Mouse (Mus musculus): ENCODE results near the gene Tax1bp3. TPM values are rescaled to one million over a fixed set of nuclear protein-coding genes. Genes with fewer than 3 reads are reported as not detected.

Tax1bp3 gene
- polyA plus RNA-seq, 1 experiment from 2014 or later: 227 TPM

GRCm38 (mm10) chr11:73228881-73229280 lies 52.0 kb downstream of the Tax1bp3 start:
- H3K27ac ChIP-seq (ENCODE audit: low read depth, low read length): no peak overlapping the region
- no peak overlapping the region for H3K9ac ChIP-seq (ENCODE audit: low read length)
- DNase-seq (ENCODE audit: low spot score) (no peak), ATAC-seq (ENCODE audit: insufficient read depth, low FRiP score, low TSS enrichment) (no peak)
- WGBS: 82% methylated on average over 5 of the region's 5 CpGs
- H3K27me3 ChIP-seq (ENCODE audit: control insufficient read depth, insufficient read depth, low read length): no peaks in the 10 kb centered on the region
- H3K36me3 ChIP-seq (ENCODE audit: control insufficient read depth, insufficient read depth, low read length): no peaks in the 10 kb centered on the region
- H3K4me1 ChIP-seq (ENCODE audit: control insufficient read depth, insufficient read depth, low read length): no peaks in the 10 kb centered on the region
- H3K4me2 ChIP-seq (ENCODE audit: low read depth): no peak overlapping the region
- H3K4me3 ChIP-seq (ENCODE audit: low read depth, low read length): no peak overlapping the region
- H3K9me3 ChIP-seq (ENCODE audit: control insufficient read depth, low read length): no peaks in the 10 kb centered on the region

GRCm38 (mm10) chr11:73230081-73230480 lies 53.2 kb downstream of the Tax1bp3 start:
- Histone ChIP-seq H3K27ac (ENCODE audit: low read depth, low read length) (no peak overlapping the region), H3K4me3 (ENCODE audit: low read depth, low read length) (no peak overlapping the region), H3K27me3 (ENCODE audit: control insufficient read depth, insufficient read depth, low read length) (no peaks in the 10 kb centered on the region), H3K9ac (ENCODE audit: low read length) (no peak overlapping the region), H3K36me3 (ENCODE audit: control insufficient read depth, insufficient read depth, low read length) (no peaks in the 10 kb centered on the region), H3K4me1 (ENCODE audit: control insufficient read depth, insufficient read depth, low read length) (no peaks in the 10 kb centered on the region), H3K4me2 (ENCODE audit: low read depth) (no peak overlapping the region), H3K9me3 (ENCODE audit: control insufficient read depth, low read length) (no peaks in the 10 kb centered on the region)
- DNase-seq (ENCODE audit: low spot score) (no peak), ATAC-seq (ENCODE audit: insufficient read depth, low FRiP score, low TSS enrichment) (no peak)
- 90% methylated on average over 5 of the region's 5 CpGs for WGBS

GRCm38 (mm10) chr11:73232513-73232912 lies 55.6 kb downstream of the Tax1bp3 start:
- Histone ChIP-seq H3K9ac (ENCODE audit: low read length) (no peak overlapping the region), H3K4me2 (ENCODE audit: low read depth) (no peak overlapping the region), H3K4me1 (ENCODE audit: control insufficient read depth, insufficient read depth, low read length) (no peaks in the 10 kb centered on the region), H3K9me3 (ENCODE audit: control insufficient read depth, low read length) (no peaks in the 10 kb centered on the region), H3K36me3 (ENCODE audit: control insufficient read depth, insufficient read depth, low read length) (no peaks in the 10 kb centered on the region), H3K4me3 (ENCODE audit: low read depth, low read length) (no peak overlapping the region), H3K27ac (ENCODE audit: low read depth, low read length) (no peak overlapping the region), H3K27me3 (ENCODE audit: control insufficient read depth, insufficient read depth, low read length) (no peaks in the 10 kb centered on the region)
- 69% methylated on average over 2 of the region's 2 CpGs for WGBS
- DNase-seq (ENCODE audit: low spot score): no peak
- ATAC-seq (ENCODE audit: insufficient read depth, low FRiP score, low TSS enrichment): no peak

Other genes with a start within 250 kb of the Tax1bp3 start
- gene Atp2a3, start 215.9 kb upstream of the Tax1bp3 start, polyA plus RNA-seq (2014; fragmentation: Nextera tagmentation; extraction: Ambion mirVana): 1.9 and 2.2 TPM in 2 replicates
- 2.4 and 2.5 TPM in 2 replicates for gene P2rx1, start 178.0 kb upstream of the Tax1bp3 start, polyA plus RNA-seq (2014; fragmentation: Nextera tagmentation; extraction: Ambion mirVana)
- 5.7 and 6.5 TPM in 2 replicates for gene Camkk1, start 158.1 kb upstream of the Tax1bp3 start, polyA plus RNA-seq (2014; fragmentation: Nextera tagmentation; extraction: Ambion mirVana)
- 11.1 and 12.5 TPM in 2 replicates for gene Ncbp3, start 129.3 kb upstream of the Tax1bp3 start, polyA plus RNA-seq (2014; fragmentation: Nextera tagmentation; extraction: Ambion mirVana)
- gene Itgae, start 86.5 kb upstream of the Tax1bp3 start, polyA plus RNA-seq (2014; fragmentation: Nextera tagmentation; extraction: Ambion mirVana): 0.34 and 0.42 TPM in 2 replicates
- gene Haspin, start 38.8 kb upstream of the Tax1bp3 start, polyA plus RNA-seq (2014; fragmentation: Nextera tagmentation; extraction: Ambion mirVana): 16.0 and 17.6 TPM in 2 replicates
- gene P2rx5, start 16.7 kb upstream of the Tax1bp3 start, polyA plus RNA-seq (2014; fragmentation: Nextera tagmentation; extraction: Ambion mirVana): 0.31 and 0.51 TPM in 2 replicates
- 119 and 131 TPM in 2 replicates for gene Emc6, start within 50 bp of the Tax1bp3 start, polyA plus RNA-seq (2014; fragmentation: Nextera tagmentation; extraction: Ambion mirVana)
- 21.3 TPM in 2 replicates for gene Ctns, start 22.0 kb downstream of the Tax1bp3 start, polyA plus RNA-seq (2014; fragmentation: Nextera tagmentation; extraction: Ambion mirVana)
- 0.73 and 1.6 TPM in 2 replicates for gene Shpk, start 22.4 kb downstream of the Tax1bp3 start, polyA plus RNA-seq (2014; fragmentation: Nextera tagmentation; extraction: Ambion mirVana)
- gene Trpv1, start 57.2 kb downstream of the Tax1bp3 start, polyA plus RNA-seq (2014; fragmentation: Nextera tagmentation; extraction: Ambion mirVana): 0.18 TPM in 1 of 2 replicates, not detected in the other
- gene Trpv3, start 90.3 kb downstream of the Tax1bp3 start, polyA plus RNA-seq (2014; fragmentation: Nextera tagmentation; extraction: Ambion mirVana): 0.04 TPM in 2 replicates
- 0.15 TPM in 1 of 2 replicates, not detected in the other for gene Aspa, start 152.5 kb downstream of the Tax1bp3 start, polyA plus RNA-seq (2014; fragmentation: Nextera tagmentation; extraction: Ambion mirVana)
- gene Gm49340, start 152.7 kb downstream of the Tax1bp3 start, polyA plus RNA-seq (2014; fragmentation: Nextera tagmentation; extraction: Ambion mirVana): not detected in 2 replicates
- gene Spata22, start 152.7 kb downstream of the Tax1bp3 start, polyA plus RNA-seq (2014; fragmentation: Nextera tagmentation; extraction: Ambion mirVana): not detected in 2 replicates
- gene Olfr20, start 173.7 kb downstream of the Tax1bp3 start, polyA plus RNA-seq (2014; fragmentation: Nextera tagmentation; extraction: Ambion mirVana): not detected in 2 replicates
- gene Olfr376, start 194.2 kb downstream of the Tax1bp3 start, polyA plus RNA-seq (2014; fragmentation: Nextera tagmentation; extraction: Ambion mirVana): not detected in 2 replicates
- not detected in 2 replicates for gene Olfr1, start 222.5 kb downstream of the Tax1bp3 start, polyA plus RNA-seq (2014; fragmentation: Nextera tagmentation; extraction: Ambion mirVana)